Mouse (Mus musculus): ENCODE results near the gene Pik3r1.

GRCm38 (mm10) chr13:101692866-101693691, 74.9 kb downstream of the Pik3r1 start:
- no peak for TF ChIP-seq CTCF (IDR thresholded peaks at IDR 0.05; ENCODE audit: low read depth)
- TF ChIP-seq EP300 (IDR thresholded peaks at IDR 0.05; ENCODE audit: low read depth) = no peak

Measured in liver, postnatal 0 days (tissue).